11 mouse cellular contexts compared by ENCODE assay signal in genomic region chr1:104979068-104979467, GRCm38 (mm10).
DNase-seq lines count a peak whose midpoint lies in the region; ATAC-seq and TF ChIP-seq lines count a peak whose summit lies in the region.
"Had no signal": no experiment of that assay in that cellular context is flagged by ENCODE, and none has a peak within 500 bp of the region (broad histone marks: within the 10 kb centered on the region; RNA-seq: fewer than 3 reads in every experiment).

No protein-coding gene starts in this region.

- ATAC-seq in frontal cortex, adult (ENCODE audit: low TSS enrichment), result peak; percentile 83
- ATAC-seq: activated CD4-positive, CD25-positive, alpha-beta regulatory T cell, adult 4 months had no signal

- TF ChIP-seq CTCF in cortical plate, adult 2 months (IDR thresholded peaks at IDR 0.05; ENCODE audit: extremely low read depth, insufficient read depth, low read length), result peak; percentile 39; the same call in 1 of the 2 replicates

- no peak overlapping the region for H3K27ac ChIP-seq in cortical plate, adult 2 months (ENCODE audit: insufficient read depth, low read length)

- no peak overlapping the region for H3K4me3 ChIP-seq in cortical plate, adult 2 months (ENCODE audit: insufficient read depth, low read length)
- H3K4me3 ChIP-seq: myocyte had no signal

- no peaks in the 10 kb centered on the region; the same call in 1 of the 2 replicates for H3K4me1 ChIP-seq in cortical plate, adult 2 months (ENCODE audit: control insufficient read depth, insufficient read depth, low read length)

- no peak for DNase-seq in frontal cortex, postnatal 14 days (ENCODE audit: low spot score in 2 of 2)
- peak; percentile 17 for DNase-seq in left cerebral cortex, adult 11 months (ENCODE audit: low spot score)
- no peak for DNase-seq in left cerebral cortex, postnatal 10 days (ENCODE audit: extremely low spot score in 1 of 2, low spot score in 2 of 2)
- peak; percentile 13 for DNase-seq in 416B (ENCODE audit: low read depth)
- DNase-seq in adrenal gland, adult (ENCODE audit: inconsistent age in 2 of 2, low spot score in 1 of 2), result no peak
- no peak for DNase-seq in urinary bladder, postnatal 14 days (ENCODE audit: low spot score)
- DNase-seq: thymus, postnatal 25 days had no signal

- TF ChIP-seq POLR2A in cortical plate, adult 2 months (IDR thresholded peaks at IDR 0.05; ENCODE audit: extremely low read depth, insufficient read depth, low read length), result no peak

- intact Hi-C loops in left cerebral cortex, postnatal 10 days (cut with DNase I), result loop anchor here (5.0 kb wide), 1 partner anchor 1177 kb away; no protein-coding TSS in a partner anchor

Comparison
In these comparisons a context has a peak if more than half of its experiments do, and no peak if none do; other contexts are left out.
1. DNase-seq: peak in left cerebral cortex, adult 11 months (single experiment) and 416B (single experiment); none in frontal cortex, postnatal 14 days (0 of 2), left cerebral cortex, postnatal 10 days (0 of 2), adrenal gland, adult (0 of 2) and urinary bladder, postnatal 14 days (single experiment).